Mouse (Mus musculus) heart, adult 2 months (tissue): ENCODE measurements around the gene Cyp2d26. TPM values are rescaled to one million over a fixed set of nuclear protein-coding genes. Genes with fewer than 3 reads are reported as not detected.

Experiments used
- DNase-seq, 2 experiments: peaks; one replicate each; pipeline ENCODE4 v3.0.0; 2021
- H3K27ac ChIP-seq: fragments of 200-600 bp; 2 replicates; pipeline ENCODE4 v1.8.1; 2022
- H3K27me3 ChIP-seq: fragments of 200-500 bp; 2 replicates; pipeline ENCODE4 v1.6.1; 2012; ENCODE audit warnings: mild to moderate bottlenecking, low read length, inconsistent platforms, mixed read lengths; ENCODE audit not compliant: control insufficient read depth, insufficient read depth
- H3K36me3 ChIP-seq: fragments of 200-500 bp; 2 replicates; pipeline ENCODE4 v1.6.1; 2012; ENCODE audit warnings: low read length, inconsistent platforms; ENCODE audit not compliant: control insufficient read depth, insufficient read depth
- H3K4me1 ChIP-seq: fragments of 200-500 bp; 2 replicates; pipeline ENCODE4 v1.6.1; 2011; ENCODE audit warnings: low read length; ENCODE audit not compliant: control insufficient read depth, insufficient read depth
- H3K4me3 ChIP-seq: fragments of 200-600 bp; 2 replicates; pipeline ENCODE4 v1.8.1; 2022
- H3K79me2 ChIP-seq: fragments of 200-500 bp; replicated peaks from 2 replicates; pipeline ENCODE4 v1.6.1; 2012; ENCODE audit warnings: mild to moderate bottlenecking, inconsistent platforms, low read length, moderate library complexity, mixed read lengths; ENCODE audit not compliant: control insufficient read depth, insufficient read depth
- H3K9ac ChIP-seq: fragments of 200-500 bp; 2 replicates; pipeline ENCODE4 v1.6.1; 2012; ENCODE audit warnings: low read depth, mild to moderate bottlenecking, control low read depth, inconsistent platforms, low read length, mixed read lengths
- CTCF ChIP-seq: fragments of 200-600 bp; IDR thresholded peaks from 2 replicates; pipeline ENCODE4 v1.8.1; 2022; ENCODE audit warnings: antibody characterized with exemption, mild to moderate bottlenecking, moderate library complexity
- EP300 ChIP-seq: fragments of 200-500 bp; IDR thresholded peaks from 2 replicates; pipeline ENCODE4 v1.6.1; 2011; ENCODE audit warnings: low read depth, low read length, control low read depth; ENCODE audit not compliant: insufficient read depth
- POLR2A ChIP-seq: fragments of 200-500 bp; IDR thresholded peaks from 2 replicates; pipeline ENCODE4 v1.6.1; 2011; ENCODE audit warnings: mild to moderate bottlenecking, low read depth, low read length, control low read depth; ENCODE audit not compliant: insufficient read depth
- WGBS: fragments of 180-500 bp; shearing (Covaris S2); methylation state at CpG from one replicate; pipeline ENCODE4 v1.1.7; 2018; 5-methylcytosine and 5-hydroxymethylcytosine counted together
- intact Hi-C: fragments of 180-260 bp; cut with DNase I; formaldehyde crosslinking; loops from one replicate; pipeline ENCODE4 v1.15.1; 2025
- microRNA-seq, 2 experiments: library from miRNA; unstranded; fragments of <30 nt; microRNA quantifications; one replicate each; pipeline ENCODE4 v1.2.0; 2021
- polyA plus RNA-seq: library from polyadenylated mRNA; depleted of rRNA; stranded (reverse); fragments of >200 nt; gene quantifications from 2 replicates; pipeline ENCODE4 v1.2.3, GENCODE M21; 2012; rRNA removed
- total RNA-seq, 2 experiments: library from RNA; stranded (reverse); gene quantifications; 2 replicates each; pipeline ENCODE4 v1.2.3; 2021

Gene Cyp2d26
- total and polyA plus RNA-seq, 3 experiments, result not detected

GRCm38 (mm10) chr15:82747516-82747915 is 46.6 kb downstream of the Cyp2d26 start:
- intact Hi-C loops, result no loop called here
- Histone ChIP-seq H3K36me3 (no peaks in the 10 kb centered on the region), H3K27ac (no peak overlapping the region), H3K4me3 (no peak overlapping the region), H3K4me1 (no peaks in the 10 kb centered on the region), H3K27me3 (no peaks in the 10 kb centered on the region), H3K79me2 (no peaks in the 10 kb centered on the region), H3K9ac (no peak overlapping the region)
- no peak for DNase-seq
- 32% methylated on average over 1 of the region's 1 CpGs for WGBS
- TF ChIP-seq EP300, result no peak
- TF ChIP-seq POLR2A, result no peak
- no peak for TF ChIP-seq CTCF

Small RNA genes within 50 kb of the gene (microRNA-seq; reads per million reads assigned to microRNA genes)
- 0 reads per million in 2 experiments for gene Gm27618

Other genes with a start within 250 kb of the Cyp2d26 start
- not detected for gene Cyp2d12, start 239.2 kb downstream of the Cyp2d26 start, total RNA-seq
- gene Cyp2d12, start 239.2 kb downstream of the Cyp2d26 start, polyA plus RNA-seq, result not detected in 2 replicates
- not detected for gene Cyp2d34, start 173.3 kb downstream of the Cyp2d26 start, total RNA-seq
- not detected in 2 replicates for gene Cyp2d34, start 173.3 kb downstream of the Cyp2d26 start, polyA plus RNA-seq
- not detected for gene Cyp2d40, start 30.1 kb downstream of the Cyp2d26 start, total RNA-seq
- not detected in 2 replicates for gene Cyp2d40, start 30.1 kb downstream of the Cyp2d26 start, polyA plus RNA-seq
- 10 to 100 TPM; 60.1 to 60.8 TPM for gene Tcf20, start 193.6 kb upstream of the Cyp2d26 start, total RNA-seq
- gene Tcf20, start 193.6 kb upstream of the Cyp2d26 start, polyA plus RNA-seq, result 6.6 and 9.5 TPM in 2 replicates
- 1 to 10 TPM; 2.4 to 2.6 TPM for gene Nfam1, start 239.0 kb upstream of the Cyp2d26 start, total RNA-seq
- 3.1 and 3.9 TPM in 2 replicates for gene Nfam1, start 239.0 kb upstream of the Cyp2d26 start, polyA plus RNA-seq